Mouse (Mus musculus) thymus, adult 2 months (tissue): Measurements from ENCODE around the gene Kctd18. TPM values are rescaled to one million over a fixed set of nuclear protein-coding genes. Genes with fewer than 3 reads are reported as not detected.
"Not testable (repeated sequence)": the region's sequence is repeated elsewhere in the genome, so short reads cannot be mapped to it uniquely, and the experiment has no call there.

Experiments used
- DNase-seq: peaks from one replicate; pipeline ENCODE4 v3.0.0; 2021
- H3K27ac ChIP-seq: fragments of 200-500 bp; 2 replicates; pipeline ENCODE4 v1.5.1; 2012; ENCODE audit warnings: low read length, control low read depth; ENCODE audit not compliant: control insufficient read depth, insufficient read depth
- H3K27me3 ChIP-seq: fragments of 200-500 bp; 2 replicates; pipeline ENCODE4 v1.6.1; 2012; ENCODE audit warnings: mild to moderate bottlenecking, low read length, moderate library complexity, mixed read lengths; ENCODE audit not compliant: control insufficient read depth, insufficient read depth
- H3K36me3 ChIP-seq: fragments of 200-500 bp; 2 replicates; pipeline ENCODE4 v1.6.1; 2012; ENCODE audit warnings: mild to moderate bottlenecking, low read length, moderate library complexity; ENCODE audit not compliant: control insufficient read depth, insufficient read depth
- H3K4me1 ChIP-seq: fragments of 200-500 bp; replicated peaks from 2 replicates; pipeline ENCODE4 v1.6.1; 2012; ENCODE audit warnings: low read length; ENCODE audit not compliant: control insufficient read depth, insufficient read depth
- H3K4me3 ChIP-seq: fragments of 200-500 bp; 2 replicates; pipeline ENCODE4 v1.5.1; 2012; ENCODE audit warnings: mild to moderate bottlenecking, low read length, control low read depth, moderate library complexity; ENCODE audit not compliant: control insufficient read depth, insufficient read depth
- CTCF ChIP-seq: fragments of 200-500 bp; IDR thresholded peaks from 2 replicates; pipeline ENCODE4 v1.5.1; 2012; ENCODE audit warnings: mild to moderate bottlenecking, control low read depth, low read length, moderate library complexity, borderline replicate concordance; ENCODE audit not compliant: control insufficient read depth, poor library complexity, insufficient read depth; ENCODE audit errors: extremely low read depth
- POLR2A ChIP-seq: fragments of 200-500 bp; IDR thresholded peaks from 2 replicates; pipeline ENCODE4 v1.6.1; 2012; ENCODE audit warnings: mild to moderate bottlenecking, low read length, control low read depth, moderate library complexity; ENCODE audit not compliant: control insufficient read depth, poor library complexity, insufficient read depth; ENCODE audit errors: extremely low read depth
- WGBS: fragments of 180-500 bp; shearing (Covaris S2); methylation state at CpG from one replicate; pipeline ENCODE4 v1.1.7; 2018; 5-methylcytosine and 5-hydroxymethylcytosine counted together
- polyA plus RNA-seq: library from polyadenylated mRNA; depleted of rRNA; stranded (reverse); fragments of >200 nt; gene quantifications from 2 replicates; pipeline ENCODE4 v1.2.3, GENCODE M21; 2012

Kctd18 gene
- polyA plus RNA-seq, 1 experiment: 17.7 TPM

DNA sequence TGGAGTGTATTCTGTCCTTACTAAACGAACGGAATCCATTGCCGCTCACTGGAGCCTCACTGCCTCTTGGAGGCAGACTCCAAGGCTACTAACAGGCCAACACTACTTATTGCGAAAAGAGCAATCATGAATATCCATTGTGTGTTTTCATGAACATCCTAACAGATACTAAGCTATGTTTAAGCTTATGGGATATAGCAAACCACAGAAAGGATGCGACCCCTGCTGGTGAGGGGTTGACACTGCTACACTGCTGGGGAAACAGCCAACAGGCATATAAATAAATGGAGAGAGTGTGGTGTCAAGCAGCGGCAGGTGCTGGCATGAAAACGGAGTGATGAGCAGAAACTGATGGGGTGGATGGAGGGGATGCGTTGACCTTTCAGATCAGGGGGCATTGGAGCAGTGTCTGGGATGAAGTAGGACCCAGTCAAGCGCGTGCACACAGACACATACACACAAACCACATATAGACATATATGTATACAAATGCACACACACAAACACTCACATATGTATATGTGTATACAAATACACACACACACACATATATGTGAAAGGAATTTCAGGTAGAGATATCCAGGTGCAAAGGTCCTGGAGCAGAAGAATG, 12.5 kb upstream of the Kctd18 start:
- no peaks in the 10 kb centered on the region for H3K27me3 ChIP-seq
- 72% methylated on average over 10 of the region's 10 CpGs for WGBS
- 0 out of 2 replicates have a peak, but pooled peaks cover 1% of the 10 kb centered on the region for H3K36me3 ChIP-seq
- no peak overlapping the region for H3K4me3 ChIP-seq
- peak; percentile 66 for DNase-seq
- TF ChIP-seq POLR2A (no peak), CTCF (peak; percentile 44; the same call in 1 of the 2 replicates)
- H3K4me1 ChIP-seq: peaks cover 4% of the 10 kb centered on the region; the same call in 1 of the 2 replicates
- H3K27ac ChIP-seq: no peak overlapping the region

DNA sequence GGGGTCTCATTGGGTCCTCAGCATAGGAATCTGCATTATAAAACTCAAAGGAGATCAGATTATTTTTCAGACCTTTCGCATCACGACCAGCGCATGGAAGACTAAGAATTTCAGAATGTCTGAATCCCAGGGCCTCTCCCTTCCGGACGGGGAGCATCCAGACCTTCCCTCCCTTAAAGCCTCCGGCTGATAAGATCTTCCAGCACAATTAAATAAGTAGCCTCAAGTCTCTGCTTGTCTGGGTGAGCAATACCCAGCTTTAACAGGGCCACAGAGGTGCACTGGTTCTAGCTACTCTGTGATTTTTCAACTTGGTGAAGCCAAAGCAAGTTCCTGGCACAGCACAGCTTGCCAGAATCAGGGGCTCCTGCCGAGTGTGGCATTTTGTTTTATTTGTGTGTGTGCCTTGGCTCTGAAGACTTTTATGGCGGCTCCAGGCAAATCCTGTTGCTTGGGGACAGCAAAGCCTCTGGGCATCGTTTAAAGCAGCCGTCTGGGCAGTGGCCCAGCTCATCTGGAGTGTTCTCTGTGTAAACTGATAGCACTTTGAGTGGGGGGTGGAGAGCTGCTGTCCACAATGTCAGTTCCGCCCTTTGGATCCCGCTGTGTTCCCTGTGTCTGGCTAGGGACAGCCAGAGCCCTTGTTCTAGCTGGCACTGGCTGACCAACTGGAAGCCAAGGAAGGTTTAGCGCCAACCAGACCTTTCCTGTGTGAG, 11.6 kb upstream of the Kctd18 start:
- Histone ChIP-seq H3K36me3 (0 out of 2 replicates have a peak, but pooled peaks cover 3% of the 10 kb centered on the region), H3K27me3 (no peaks in the 10 kb centered on the region), H3K4me1 (peaks cover 4% of the 10 kb centered on the region; the same call in 1 of the 2 replicates), H3K4me3 (no peak overlapping the region), H3K27ac (no peak overlapping the region)
- no peak for DNase-seq
- WGBS: 69% methylated on average over 13 of the region's 13 CpGs
- TF ChIP-seq CTCF (no peak), POLR2A (no peak)

DNA sequence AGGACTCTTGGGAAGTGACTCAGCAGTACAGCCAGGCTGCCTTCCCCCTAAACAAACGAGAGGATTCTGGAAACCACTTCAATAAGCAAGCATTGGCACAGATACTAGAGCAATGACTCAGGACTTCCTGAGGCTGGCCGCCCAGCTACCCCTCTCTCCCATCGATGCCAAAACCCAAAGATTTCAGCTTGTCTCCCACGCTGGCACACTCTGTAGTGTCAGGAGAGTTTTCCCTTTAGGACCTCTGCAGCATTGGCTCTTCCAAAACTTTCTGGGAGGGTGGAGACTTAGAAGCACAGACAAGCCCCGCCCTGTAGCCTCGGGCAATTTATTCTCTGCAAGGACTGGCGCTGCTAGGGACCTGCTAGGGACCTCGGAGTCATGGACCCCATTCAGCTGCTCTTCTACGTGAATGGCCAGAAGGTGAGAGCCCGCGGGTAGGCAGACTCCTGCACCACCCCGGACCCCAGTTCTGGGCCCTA, 10.9 kb upstream of the Kctd18 start, which contains the start of gene Aox1:
Gene Aox1 (plus strand): TSS at position 296 of the 482 bp plus-strand sequence.
- 2% methylated on average over 12 of the region's 12 CpGs for WGBS
- peaks cover 6% of the 10 kb centered on the region; the same call in 1 of the 2 replicates for H3K36me3 ChIP-seq
- TF ChIP-seq CTCF (no peak), POLR2A (no peak)
- no peaks in the 10 kb centered on the region for H3K27me3 ChIP-seq
- no peak within 1 kb of the TSS for H3K27ac ChIP-seq
- DNase-seq: no peak
- peaks cover 4% of the 10 kb centered on the region; the same call in 1 of the 2 replicates for H3K4me1 ChIP-seq
- H3K4me3 ChIP-seq: no peak within 1 kb of the TSS

DNA sequence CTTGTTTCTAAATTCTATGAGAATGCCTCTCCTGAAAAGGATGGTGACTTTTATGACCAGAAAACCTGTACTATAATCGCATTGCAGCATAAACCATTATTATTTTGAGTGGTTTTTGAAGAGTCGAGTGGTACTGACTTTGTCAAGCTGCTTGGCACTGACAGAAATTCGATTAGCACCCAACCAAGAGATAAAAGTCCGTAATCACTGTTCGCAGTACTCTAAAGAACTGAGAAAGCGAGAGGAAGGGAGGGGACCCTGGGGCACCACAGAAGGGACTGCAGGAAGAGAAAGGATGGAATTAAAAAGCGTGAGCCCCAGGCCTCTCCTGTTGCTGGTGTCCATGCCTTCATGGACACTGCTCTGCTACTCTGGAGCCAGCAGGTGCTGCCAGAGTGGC, 9.0 kb upstream of the Kctd18 start:
- no peak overlapping the region for H3K27ac ChIP-seq
- 94% methylated on average over 7 of the region's 7 CpGs for WGBS
- no peak for DNase-seq
- H3K36me3 ChIP-seq: peaks cover 15% of the 10 kb centered on the region
- H3K4me1 ChIP-seq: peaks cover 4% of the 10 kb centered on the region; the same call in 1 of the 2 replicates
- TF ChIP-seq CTCF (no peak), POLR2A (no peak)
- no peaks in the 10 kb centered on the region for H3K27me3 ChIP-seq
- no peak overlapping the region for H3K4me3 ChIP-seq

DNA sequence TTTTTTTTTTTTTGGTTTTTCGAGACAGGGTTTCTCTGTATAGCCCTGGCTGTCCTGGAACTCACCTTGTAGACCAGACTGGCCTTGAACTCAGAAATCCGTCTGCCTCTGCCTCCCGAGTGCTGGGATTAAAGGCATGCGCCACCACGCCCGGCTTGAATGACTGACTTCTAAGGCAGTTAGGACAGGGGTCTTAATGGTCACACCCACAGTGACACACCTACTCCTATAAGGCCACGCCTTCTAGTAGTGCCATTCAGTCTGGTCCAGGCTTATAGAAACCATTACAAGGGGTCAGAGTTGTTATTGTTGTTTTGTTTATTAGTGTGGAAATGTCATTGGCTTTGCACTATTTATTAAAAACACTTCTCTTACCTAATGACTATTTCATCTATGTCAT, 12.4 kb downstream of the Kctd18 start:
- H3K27ac ChIP-seq, DNase-seq, H3K27me3 ChIP-seq, H3K4me3 ChIP-seq, H3K4me1 ChIP-seq: not testable (repeated sequence)
- H3K36me3 ChIP-seq: peaks cover 23% of the 10 kb centered on the region
- WGBS: 99% methylated on average over 7 of the region's 7 CpGs

DNA sequence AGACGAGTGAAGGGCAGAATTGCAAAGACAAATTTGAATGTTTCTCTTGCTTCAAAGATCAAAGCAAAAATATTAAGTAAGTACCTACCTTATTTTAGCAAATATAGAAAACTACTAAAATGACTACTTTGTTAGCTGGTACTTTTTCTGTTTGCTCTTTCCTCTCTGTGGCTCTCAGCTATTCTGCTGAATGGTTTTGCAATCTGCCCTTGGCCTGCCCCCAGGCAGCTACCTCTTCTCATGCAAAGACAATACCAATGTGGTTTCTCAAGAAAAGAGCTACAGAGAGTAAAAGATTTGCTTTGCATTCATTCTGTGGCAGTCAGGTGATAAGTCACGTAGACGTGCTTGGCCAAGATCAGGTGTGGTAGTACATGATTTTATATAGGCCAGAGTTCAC, 20.6 kb downstream of the Kctd18 start:
- no peak for TF ChIP-seq CTCF
- TF ChIP-seq POLR2A: no peak
- WGBS: 97% methylated on average over 3 of the region's 3 CpGs

DNA sequence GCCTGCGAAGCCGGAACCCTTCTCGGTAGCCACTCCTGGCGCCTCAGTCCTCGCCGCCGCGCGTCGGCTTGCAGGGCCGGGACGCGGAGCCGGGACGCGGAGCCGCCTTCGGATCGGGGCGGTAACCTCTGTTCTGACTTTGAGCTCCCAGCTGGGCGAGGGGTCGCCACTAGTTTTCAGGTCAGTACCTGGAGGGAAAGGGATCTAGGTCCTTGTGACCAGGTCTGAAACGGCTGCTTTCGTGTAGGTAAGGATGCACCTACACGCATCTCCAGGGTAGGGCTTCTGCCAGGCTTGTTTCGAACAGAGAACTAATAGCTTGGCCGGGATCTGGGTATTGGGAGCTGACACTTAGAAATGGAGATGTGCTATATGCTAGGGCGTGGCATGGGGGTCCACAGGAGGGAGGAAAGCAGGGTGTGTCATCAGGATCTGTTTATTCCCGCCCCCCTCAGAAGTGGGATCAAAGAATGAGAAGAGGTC, 22.6 kb downstream of the Kctd18 start:
- Histone ChIP-seq H3K27me3 (no peaks in the 10 kb centered on the region), H3K4me3 (peak overlapping the region; percentile 74), H3K4me1 (peaks cover 9% of the 10 kb centered on the region), H3K27ac (no peak overlapping the region), H3K36me3 (no peaks in the 10 kb centered on the region; the same call in 1 of the 2 replicates)
- TF ChIP-seq POLR2A (0 out of 2 replicates have a peak, but pooled peaks have one; percentile 3), CTCF (no peak; the same call in 1 of the 2 replicates)
- WGBS: under 1% methylated on average over 29 of the region's 29 CpGs
- no peak for DNase-seq

More for the DNA sequence above, 20.6 kb downstream of the Kctd18 start:
- Histone ChIP-seq H3K4me1 (peaks cover 9% of the 10 kb centered on the region), H3K27ac (no peak overlapping the region), H3K27me3 (no peaks in the 10 kb centered on the region), H3K4me3 (no peak overlapping the region), H3K36me3 (peaks cover 10% of the 10 kb centered on the region; the same call in 1 of the 2 replicates)
- no peak for DNase-seq
